Mouse (Mus musculus) splenic B cell, adult 2 months (primary cell): ENCODE results near the gene Zkscan7.

Experiments used
- DNase-seq: peaks from one replicate; pipeline ENCODE4 v3.0.0-alpha.2; 2011; ENCODE audit warnings: low read depth, low spot score
- H3K27me3 ChIP-seq: 2 replicates; pipeline ENCODE4 v1.6.1; 2012; ENCODE audit warnings: mild to moderate bottlenecking, low read length, moderate library complexity, mixed read lengths; ENCODE audit not compliant: control insufficient read depth, poor library complexity, insufficient read depth, severe bottlenecking
- H3K36me3 ChIP-seq: 2 replicates; pipeline ENCODE4 v1.6.1; 2012; ENCODE audit warnings: mild to moderate bottlenecking, low read length, moderate library complexity, mixed read lengths; ENCODE audit not compliant: control insufficient read depth, poor library complexity, insufficient read depth, severe bottlenecking

Zkscan7 gene

DNA sequence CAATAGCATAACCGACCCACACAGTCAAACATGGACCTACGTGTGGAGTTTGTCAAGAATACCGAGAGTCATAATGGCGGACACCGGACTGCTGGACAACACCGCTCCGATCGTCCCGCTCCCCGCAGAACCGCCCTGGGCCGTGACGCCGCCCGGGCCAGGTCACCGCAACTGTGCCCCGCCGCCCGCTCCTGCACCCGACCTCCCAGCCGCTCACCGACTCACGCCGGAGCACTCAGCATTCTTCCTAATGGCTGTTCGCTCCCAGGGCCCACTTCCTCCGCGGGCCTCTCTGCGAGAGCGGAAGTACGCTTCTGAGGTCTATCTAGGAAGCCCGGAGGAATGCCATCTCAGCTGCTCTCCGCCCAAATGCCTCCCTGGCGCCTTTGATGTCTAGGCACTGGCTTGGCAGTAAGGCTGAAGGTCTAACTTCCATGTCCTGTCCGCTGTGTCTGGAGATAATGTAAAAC is 19.8 kb upstream of the Zkscan7 start, which contains the start of gene Zfp445:
TSS of gene Zfp445 (minus strand) at position 310 of the 470 bp plus-strand sequence.
- peak; percentile 88 for DNase-seq
- H3K27me3 ChIP-seq: no peaks in the 10 kb centered on the region
- H3K36me3 ChIP-seq: peaks cover 6% of the 10 kb centered on the region

DNA sequence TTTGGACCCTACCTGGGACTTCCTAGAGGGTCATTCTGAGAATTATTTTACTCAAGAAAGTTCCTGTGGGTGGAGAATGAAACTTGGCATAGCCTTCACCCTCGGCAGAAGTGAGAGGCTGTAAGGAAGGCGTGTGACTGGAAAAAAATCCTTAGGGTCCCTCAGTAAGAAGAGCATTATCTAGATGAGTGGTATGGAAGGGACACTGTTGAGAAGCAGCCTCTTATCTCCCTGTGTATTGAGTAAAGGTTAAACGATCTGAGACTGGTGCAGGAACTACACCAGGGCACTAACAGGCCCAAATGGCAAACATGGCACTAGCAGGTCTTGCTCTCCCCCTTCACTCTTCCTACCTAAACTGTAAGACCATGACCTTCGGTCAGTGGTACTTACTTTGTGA is 19.3 kb upstream of the Zkscan7 start:
- Histone ChIP-seq H3K36me3 (peaks cover 4% of the 10 kb centered on the region), H3K27me3 (no peaks in the 10 kb centered on the region)
- DNase-seq: no peak

- Histone ChIP-seq H3K27me3 (no peaks in the 10 kb centered on the region), H3K36me3 (no peaks in the 10 kb centered on the region)
- DNase-seq: no peak
These were observed 12.9 kb upstream of the Zkscan7 start for GRCm38 (mm10) chr9:122872595-122872994.

DNA sequence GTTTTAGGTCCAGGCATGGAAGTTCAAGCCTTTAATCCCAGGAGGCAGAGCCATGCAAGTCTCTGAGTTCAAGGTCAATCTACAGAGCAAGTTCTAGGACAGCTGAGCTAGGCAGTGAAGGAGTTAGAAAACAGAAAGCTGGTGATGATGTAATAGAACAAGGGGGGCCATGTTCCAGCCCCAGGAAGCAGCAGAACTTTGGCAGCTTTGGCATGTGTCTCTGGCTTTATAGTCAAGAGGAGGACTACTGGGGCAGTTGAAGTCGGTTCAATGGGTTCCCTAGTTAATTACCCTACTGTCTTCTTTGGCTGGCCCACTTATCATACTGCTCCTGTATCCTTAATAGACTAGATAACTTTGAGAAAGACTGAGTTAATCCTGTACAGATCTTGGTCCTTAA is 10.8 kb upstream of the Zkscan7 start:
- Histone ChIP-seq H3K27me3 (no peaks in the 10 kb centered on the region), H3K36me3 (no peaks in the 10 kb centered on the region)
- DNase-seq: no peak

- Histone ChIP-seq H3K27me3 (no peaks in the 10 kb centered on the region), H3K36me3 (no peaks in the 10 kb centered on the region)
- no peak for DNase-seq
These were observed 10.3 kb upstream of the Zkscan7 start for GRCm38 (mm10) chr9:122875145-122875544.

- no peaks in the 10 kb centered on the region; the same call in 1 of the 2 replicates for H3K27me3 ChIP-seq
- no peaks in the 10 kb centered on the region for H3K36me3 ChIP-seq
- DNase-seq: peak; percentile 84
These were observed 1.1 kb downstream of the Zkscan7 start for GRCm38 (mm10) chr9:122886372-122887179.

DNA sequence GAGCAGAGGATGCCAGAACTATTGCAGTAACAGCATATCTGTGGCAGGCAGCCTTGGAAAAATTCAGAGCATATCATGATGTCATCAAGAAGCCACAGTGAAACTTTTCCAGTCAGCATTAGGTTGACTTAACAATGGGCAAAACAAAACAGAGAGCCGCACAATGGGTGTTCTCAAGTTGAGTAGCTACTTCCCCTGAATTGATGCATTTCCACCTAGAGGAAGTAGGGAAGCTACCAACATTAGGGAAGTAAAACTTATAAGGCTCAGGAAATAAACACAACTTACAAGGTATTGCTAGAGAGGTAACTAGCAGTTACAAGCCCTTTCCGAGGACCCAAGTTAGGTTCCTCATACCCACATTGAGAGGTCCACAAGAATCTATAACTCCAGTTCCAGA is 15.6 kb downstream of the Zkscan7 start:
- Histone ChIP-seq H3K36me3 (no peaks in the 10 kb centered on the region), H3K27me3 (no peaks in the 10 kb centered on the region)
- no peak for DNase-seq

- Histone ChIP-seq H3K36me3 (no peaks in the 10 kb centered on the region), H3K27me3 (no peaks in the 10 kb centered on the region)
- no peak for DNase-seq
These were observed 17.4 kb downstream of the Zkscan7 start for GRCm38 (mm10) chr9:122902717-122903535.

DNA sequence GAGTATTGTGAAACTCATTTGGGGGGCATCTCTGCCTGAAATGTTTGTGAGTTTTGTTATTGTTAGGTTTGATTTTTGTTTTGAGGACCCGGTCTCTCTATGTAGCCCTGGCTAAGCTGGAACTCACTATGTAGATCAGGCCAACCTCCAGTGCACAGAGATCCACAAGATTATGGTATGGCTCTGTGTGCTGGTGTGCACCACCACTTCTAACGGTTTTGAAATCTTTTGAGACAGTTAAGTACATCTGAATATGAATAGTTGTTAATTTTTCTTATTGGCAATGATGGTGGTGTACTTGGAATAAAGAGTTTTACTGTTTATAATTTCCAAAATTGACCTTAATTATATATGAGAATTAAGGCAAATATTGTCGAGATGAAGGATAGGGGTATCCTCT is 37.0 kb downstream of the Zkscan7 start:
- no peak for DNase-seq
- Histone ChIP-seq H3K36me3 (no peaks in the 10 kb centered on the region), H3K27me3 (no peaks in the 10 kb centered on the region; the same call in 1 of the 2 replicates)

DNA sequence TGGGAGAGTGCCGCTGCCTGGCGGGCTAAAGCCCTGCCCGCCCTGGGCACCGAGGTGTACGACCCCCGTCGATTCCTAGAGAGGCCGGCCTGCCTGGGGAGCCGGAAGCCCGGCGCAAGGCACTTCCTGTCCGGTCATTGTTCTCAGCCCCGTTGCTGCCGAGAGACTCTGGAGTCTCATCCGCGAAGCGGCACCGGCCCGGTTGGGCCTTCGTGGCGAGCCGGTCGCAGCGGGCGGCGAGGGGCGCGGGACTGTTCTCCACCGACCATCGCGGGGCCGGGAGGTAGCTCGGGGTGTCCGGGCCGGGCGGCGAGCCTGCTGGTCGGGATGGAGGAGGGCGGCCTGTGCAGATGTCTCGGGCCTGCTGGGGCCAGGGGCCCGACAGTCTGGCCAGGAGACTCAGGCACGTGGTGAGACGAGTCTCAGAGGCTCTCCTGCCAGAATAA is 37.5 kb downstream of the Zkscan7 start, which contains the start of gene Zfp105:
TSS of gene Zfp105 (plus strand) at position 137 of the 446 bp plus-strand sequence.
- DNase-seq: peak; percentile 3
- no peaks in the 10 kb centered on the region; the same call in 1 of the 2 replicates for H3K27me3 ChIP-seq
- H3K36me3 ChIP-seq: no peaks in the 10 kb centered on the region

GRCm38 (mm10) chr9:122928915-122929314 is 43.4 kb downstream of the Zkscan7 start:
- Histone ChIP-seq H3K27me3 (no peaks in the 10 kb centered on the region), H3K36me3 (no peaks in the 10 kb centered on the region)
- DNase-seq: no peak
